Comparison of ENCODE assay signal across 8 mouse cellular contexts in genomic region chr5:64861471-64862199, GRCm38 (mm10). TPM values are rescaled to one million over a fixed set of nuclear protein-coding genes. Genes with fewer than 3 reads are reported as not detected.
DNase-seq lines count a peak whose midpoint lies in the region; ATAC-seq lines count a peak whose summit lies in the region.

No protein-coding gene starts in this region.

- no peaks in the 10 kb centered on the region for H3K36me3 ChIP-seq in neural tube, embryonic 13.5 days

- H3K4me1 ChIP-seq in neural tube, embryonic 13.5 days (replicated peaks), result peaks cover 17% of the 10 kb centered on the region

- H3K9me3 ChIP-seq in neural tube, embryonic 13.5 days, result no peaks in the 10 kb centered on the region

- no peak overlapping the region for H3K9ac ChIP-seq in neural tube, embryonic 13.5 days

- 0 out of 2 replicates have a peak overlapping the region, but pooled peaks have one; percentile 13 for H3K27ac ChIP-seq in neural tube, embryonic 13.5 days (replicated peaks)

- no peak overlapping the region for H3K4me2 ChIP-seq in neural tube, embryonic 13.5 days

- WGBS in neural tube, embryonic 13.5 days, result 70% methylated on average over 17 of the region's 17 CpGs

- no peak overlapping the region for H3K4me3 ChIP-seq in neural tube, embryonic 13.5 days

- H3K27me3 ChIP-seq in neural tube, embryonic 13.5 days, result no peaks in the 10 kb centered on the region

- no peak for ATAC-seq in neural tube, embryonic 13.5 days (ENCODE audit: low read depth)
- peak; percentile 35 for ATAC-seq in activated CD4-positive, CD25-positive, alpha-beta regulatory T cell, adult 4 months
- peak; percentile 23 for ATAC-seq in megakaryocyte, adult 5-6 weeks (ENCODE audit: poor library complexity, severe bottlenecking)
- no peak for ATAC-seq in monocyte, adult 5-6 weeks (replicated peaks; ENCODE audit: insufficient number of reproducible peaks, low FRiP score, low TSS enrichment, poor library complexity, severe bottlenecking)

- no peak for DNase-seq in neural tube, embryonic 10.5 days (ENCODE audit: extremely low spot score, low spot score)
- peak; percentile 67 to 68 for DNase-seq in heart, adult 9 months (ENCODE audit: low spot score in 2 of 2)
- DNase-seq in kidney, postnatal 14 days, result peak; percentile 91
- no peak for DNase-seq in cerebellum, postnatal 25 days

RNA-seq across cellular contexts. Expression of gene Klf3, which starts 58.4 kb away (rescaled TPM):
- 23.8 and 25.3 TPM in 2 replicates for polyA plus RNA-seq in neural tube, embryonic 13.5 days (2015; fragmentation: Nextera tagmentation; extraction: Ambion mirVana)
- 10 to 100 TPM; 64.9 to 76.7 TPM for polyA plus RNA-seq in activated CD4-positive, CD25-positive, alpha-beta regulatory T cell, adult 4 months (2017; shearing (Covaris generic))
- total RNA-seq in megakaryocyte, adult 5-6 weeks (2015), result 114 and 119 TPM in 2 replicates
- total RNA-seq in megakaryocyte, adult 5-6 weeks (2017), result 43.4 and 55.4 TPM in 2 replicates
- total RNA-seq in monocyte, adult 5-6 weeks (2017), result 144 to 183 TPM (median 159 TPM) in 3 replicates

Comparison
In these comparisons a context has a peak if more than half of its experiments do, and no peak if none do; other contexts are left out.
1. ATAC-seq: peak in activated CD4-positive, CD25-positive, alpha-beta regulatory T cell, adult 4 months (single experiment) and megakaryocyte, adult 5-6 weeks (single experiment); none in neural tube, embryonic 13.5 days (single experiment) and monocyte, adult 5-6 weeks (single experiment).
2. DNase-seq: peak in heart, adult 9 months (2 of 2) and kidney, postnatal 14 days (single experiment); none in neural tube, embryonic 10.5 days (single experiment) and cerebellum, postnatal 25 days (0 of 2).